ENCODE assay signal across 17 mouse cellular contexts in genomic region chr16:21406136-21406535, GRCm38 (mm10). TPM values are rescaled to one million over a fixed set of nuclear protein-coding genes. Genes with fewer than 3 reads are reported as not detected.
DNase-seq lines count a peak whose midpoint lies in the region; ATAC-seq and TF ChIP-seq lines count a peak whose summit lies in the region.
"Had no signal": no experiment of that assay in that cellular context is flagged by ENCODE, and none has a peak within 500 bp of the region (broad histone marks: within the 10 kb centered on the region; RNA-seq: fewer than 3 reads in every experiment).

No protein-coding gene starts in this region.

- peak; percentile 25; the same call in 1 of the 2 replicates for ATAC-seq in hindbrain, embryonic 11.5 days (ENCODE audit: low FRiP score)
- ATAC-seq in hindbrain, postnatal 0 days, result no peak
- ATAC-seq in neural tube, embryonic 12.5 days (ENCODE audit: low FRiP score, low read depth), result peak; percentile 34; the same call in 1 of the 2 replicates
- ATAC-seq in embryonic facial prominence, embryonic 12.5 days (ENCODE audit: insufficient number of reproducible peaks, insufficient read depth, low FRiP score, low TSS enrichment), result no peak
- ATAC-seq: lung, postnatal 0 days had no signal

- H3K27ac ChIP-seq in hindbrain, embryonic 11.5 days (ENCODE audit: low read depth, low read length), result peak overlapping the region; percentile 76
- no peak overlapping the region for H3K27ac ChIP-seq in hindbrain, postnatal 0 days
- no peak overlapping the region for H3K27ac ChIP-seq in neural tube, embryonic 12.5 days
- H3K27ac ChIP-seq in embryonic facial prominence, embryonic 12.5 days, result peak overlapping the region; percentile 54; the same call in 1 of the 2 replicates
- H3K27ac ChIP-seq: liver, embryonic 14.5 days had no signal

- no peak for DNase-seq in hindbrain, embryonic 11.5 days (ENCODE audit: low spot score)
- DNase-seq in hindbrain, postnatal 0 days (ENCODE audit: low spot score), result no peak
- no peak for DNase-seq in neural tube, embryonic 10.5 days (ENCODE audit: extremely low spot score, low spot score)
- no peak for DNase-seq in ovary, postnatal 10 days (ENCODE audit: low spot score)
- no peak for DNase-seq in adrenal gland, postnatal 10 days
- DNase-seq: adrenal gland, postnatal 25 days; cerebellum, adult 9-10 months; heart, postnatal 10 days; kidney, adult 9 months; left cerebral cortex, postnatal 4 days; spleen, adult 18-20 months; thymus, postnatal 4 days had no signal

- no peaks in the 10 kb centered on the region for H3K36me3 ChIP-seq in hindbrain, embryonic 11.5 days (ENCODE audit: control insufficient read depth, insufficient read depth, low read length)
- H3K36me3 ChIP-seq in hindbrain, postnatal 0 days (ENCODE audit: insufficient read depth, low read length), result no peaks in the 10 kb centered on the region
- H3K36me3 ChIP-seq in neural tube, embryonic 12.5 days, result no peaks in the 10 kb centered on the region
- no peaks in the 10 kb centered on the region for H3K36me3 ChIP-seq in embryonic facial prominence, embryonic 12.5 days

- no peak overlapping the region for H3K4me3 ChIP-seq in hindbrain, embryonic 11.5 days (ENCODE audit: low read depth, low read length)
- no peak overlapping the region for H3K4me3 ChIP-seq in hindbrain, postnatal 0 days (ENCODE audit: low read length)
- H3K4me3 ChIP-seq in neural tube, embryonic 12.5 days, result no peak overlapping the region
- no peak overlapping the region for H3K4me3 ChIP-seq in embryonic facial prominence, embryonic 12.5 days
- H3K4me3 ChIP-seq: megakaryocyte, embryonic 14.5 days had no signal

- H3K4me2 ChIP-seq in hindbrain, embryonic 11.5 days (replicated peaks; ENCODE audit: low read depth, low read length), result no peak overlapping the region
- H3K4me2 ChIP-seq in hindbrain, postnatal 0 days (ENCODE audit: low read depth, low read length), result no peak overlapping the region
- H3K4me2 ChIP-seq in neural tube, embryonic 12.5 days (replicated peaks), result no peak overlapping the region
- H3K4me2 ChIP-seq in embryonic facial prominence, embryonic 12.5 days (replicated peaks), result no peak overlapping the region

- TF ChIP-seq CTCF in hindbrain, postnatal 0 days (IDR thresholded peaks at IDR 0.05; ENCODE audit: low read depth), result no peak

- H3K9me3 ChIP-seq in hindbrain, embryonic 11.5 days (ENCODE audit: control insufficient read depth, low read length), result no peaks in the 10 kb centered on the region
- H3K9me3 ChIP-seq in hindbrain, postnatal 0 days (ENCODE audit: low read length), result no peaks in the 10 kb centered on the region
- no peaks in the 10 kb centered on the region for H3K9me3 ChIP-seq in neural tube, embryonic 12.5 days
- H3K9me3 ChIP-seq in embryonic facial prominence, embryonic 12.5 days, result no peaks in the 10 kb centered on the region
- H3K9me3 ChIP-seq: megakaryocyte, embryonic 14.5 days had no signal

- 0 out of 2 replicates have a peak overlapping the region, but pooled peaks have one; percentile 1 for H3K9ac ChIP-seq in hindbrain, embryonic 11.5 days (ENCODE audit: low read depth, low read length)
- H3K9ac ChIP-seq in hindbrain, postnatal 0 days (replicated peaks; ENCODE audit: low read length), result no peak overlapping the region
- no peak overlapping the region for H3K9ac ChIP-seq in neural tube, embryonic 12.5 days
- no peak overlapping the region for H3K9ac ChIP-seq in embryonic facial prominence, embryonic 12.5 days
- H3K9ac ChIP-seq: liver, embryonic 14.5 days had no signal

- H3K4me1 ChIP-seq in hindbrain, embryonic 11.5 days (replicated peaks; ENCODE audit: control insufficient read depth, insufficient read depth, low read length), result no peaks in the 10 kb centered on the region; the same call in 1 of the 2 replicates
- no peaks in the 10 kb centered on the region for H3K4me1 ChIP-seq in hindbrain, postnatal 0 days (ENCODE audit: insufficient read depth, low read length)
- H3K4me1 ChIP-seq in neural tube, embryonic 12.5 days, result peaks cover 15% of the 10 kb centered on the region
- peaks cover 37% of the 10 kb centered on the region for H3K4me1 ChIP-seq in embryonic facial prominence, embryonic 12.5 days

- no peaks in the 10 kb centered on the region for H3K27me3 ChIP-seq in hindbrain, embryonic 11.5 days (ENCODE audit: control insufficient read depth, insufficient read depth, low read length)
- no peaks in the 10 kb centered on the region for H3K27me3 ChIP-seq in hindbrain, postnatal 0 days (ENCODE audit: insufficient read depth, low read length)
- no peaks in the 10 kb centered on the region for H3K27me3 ChIP-seq in neural tube, embryonic 12.5 days (replicated peaks)
- H3K27me3 ChIP-seq in embryonic facial prominence, embryonic 12.5 days, result no peaks in the 10 kb centered on the region

- 55% methylated on average over 6 of the region's 6 CpGs for WGBS in hindbrain, embryonic 11.5 days
- 74% methylated on average over 6 of the region's 6 CpGs for WGBS in hindbrain, postnatal 0 days
- 55% methylated on average over 6 of the region's 6 CpGs for WGBS in neural tube, embryonic 12.5 days
- 29% methylated on average over 6 of the region's 6 CpGs for WGBS in embryonic facial prominence, embryonic 12.5 days

RNA-seq across cellular contexts. Expression of gene Vps8, which starts 16.8 kb away (rescaled TPM):
- 27.0 and 29.6 TPM in 2 replicates for polyA plus RNA-seq in hindbrain, embryonic 11.5 days (2014; fragmentation: Nextera tagmentation; extraction: Ambion mirVana)
- total RNA-seq in hindbrain, postnatal 0 days (2014; rRNA removed), result 27.9 and 39.9 TPM in 2 replicates
- 21.2 and 24.3 TPM in 2 replicates for polyA plus RNA-seq in hindbrain, postnatal 0 days (2015; fragmentation: Nextera tagmentation; extraction: Ambion mirVana)
- 30.3 and 30.9 TPM in 2 replicates for polyA plus RNA-seq in neural tube, embryonic 12.5 days (2016; fragmentation: Nextera tagmentation; extraction: Ambion mirVana)
- 16.7 and 19.7 TPM in 2 replicates for polyA plus RNA-seq in embryonic facial prominence, embryonic 12.5 days (2016; fragmentation: Nextera tagmentation; extraction: Ambion mirVana)
- 10 to 100 TPM; 16.3 to 18.2 TPM for total RNA-seq in adrenal gland, postnatal 10 days (2021)

Comparison
In these comparisons a context has a peak if more than half of its experiments do, and no peak if none do; other contexts are left out.
1. ATAC-seq: peak in hindbrain, embryonic 11.5 days (single experiment) and neural tube, embryonic 12.5 days (single experiment); none in hindbrain, postnatal 0 days (single experiment) and embryonic facial prominence, embryonic 12.5 days (single experiment).
2. H3K27ac ChIP-seq: peak in hindbrain, embryonic 11.5 days (single experiment) and embryonic facial prominence, embryonic 12.5 days (single experiment); none in hindbrain, postnatal 0 days (single experiment) and neural tube, embryonic 12.5 days (single experiment).